Mouse (Mus musculus) forebrain, embryonic 11.5 days (tissue): ENCODE data around the gene E130308A19Rik. TPM values are rescaled to one million over a fixed set of nuclear protein-coding genes. Genes with fewer than 3 reads are reported as not detected.

Experiments
- ATAC-seq: fragments of 200-750 bp; cut with Nextera tagmentation; replicated peaks from 2 replicates; pipeline ENCODE4 v1.8.0; 2017; ENCODE audit warnings: moderate TSS enrichment; ENCODE audit not compliant: low FRiP score
- DNase-seq: peaks from one replicate; pipeline ENCODE4 v3.0.0-alpha.2; 2017; ENCODE audit warnings: low spot score
- H3K27ac ChIP-seq: fragments of 300-500 bp; sonication (generic); 2 replicates; pipeline ENCODE4 v1.5.1; 2014; ENCODE audit warnings: low read depth, low read length
- H3K27me3 ChIP-seq: fragments of 300-500 bp; sonication (generic); 2 replicates; pipeline ENCODE4 v1.6.1; 2014; ENCODE audit warnings: mild to moderate bottlenecking, low read length, mixed read lengths; ENCODE audit not compliant: control insufficient read depth, insufficient read depth
- H3K36me3 ChIP-seq: fragments of 300-500 bp; sonication (generic); 2 replicates; pipeline ENCODE4 v1.6.1; 2014; ENCODE audit warnings: mild to moderate bottlenecking, low read length, moderate library complexity, mixed read lengths; ENCODE audit not compliant: control insufficient read depth, insufficient read depth
- H3K4me1 ChIP-seq: fragments of 300-500 bp; sonication (generic); replicated peaks from 2 replicates; pipeline ENCODE4 v1.6.1; 2014; ENCODE audit warnings: low read length, mixed read lengths; ENCODE audit not compliant: control insufficient read depth, insufficient read depth
- H3K4me2 ChIP-seq: fragments of 300-500 bp; sonication (generic); 2 replicates; pipeline ENCODE4 v1.6.1; 2014; ENCODE audit warnings: low read depth, mild to moderate bottlenecking, low read length, moderate library complexity, mixed read lengths; ENCODE audit not compliant: severe bottlenecking
- H3K4me3 ChIP-seq: fragments of 300-500 bp; sonication (generic); 2 replicates; pipeline ENCODE4 v1.5.1; 2014; ENCODE audit warnings: low read depth, low read length
- H3K9ac ChIP-seq: fragments of 300-500 bp; sonication (generic); 2 replicates; pipeline ENCODE4 v1.6.1; 2014; ENCODE audit warnings: low read length
- H3K9me3 ChIP-seq: fragments of 300-500 bp; sonication (generic); 2 replicates; pipeline ENCODE4 v1.6.1; 2016; ENCODE audit warnings: low read length, mixed read lengths; ENCODE audit not compliant: control insufficient read depth
- WGBS: fragments of 180-500 bp; shearing (Covaris S2); extraction: QIAGEN DNeasy Blood & Tissue Kit; methylation state at CpG from one replicate; pipeline ENCODE4 v1.1.7; 2014; 5-methylcytosine and 5-hydroxymethylcytosine counted together
- polyA plus RNA-seq: library from polyadenylated mRNA; unstranded; fragments of >200 nt; fragmentation: Nextera tagmentation; extraction: Ambion mirVana; gene quantifications from 2 replicates; pipeline ENCODE4 v1.2.1, GENCODE M21; 2014

The E130308A19Rik gene
- polyA plus RNA-seq, 1 experiment from 2014 or later, result 53.7 TPM

- Histone ChIP-seq H3K4me1 (0 out of 2 replicates have a peak, but pooled peaks cover 4% of the 10 kb centered on the region), H3K27ac (no peak overlapping the region), H3K27me3 (no peaks in the 10 kb centered on the region), H3K36me3 (no peaks in the 10 kb centered on the region), H3K4me2 (no peak overlapping the region), H3K9me3 (no peaks in the 10 kb centered on the region), H3K4me3 (no peak overlapping the region), H3K9ac (no peak overlapping the region)
- 88% methylated on average over 3 of the region's 3 CpGs for WGBS
- ATAC-seq (no peak), DNase-seq (no peak)
These were observed 56.5 kb downstream of the E130308A19Rik start for GRCm38 (mm10) chr4:59682491-59682890.

GRCm38 (mm10) chr4:59682950-59683349 lies 56.9 kb downstream of the E130308A19Rik start:
- 87% methylated on average over 10 of the region's 10 CpGs for WGBS

DNA sequence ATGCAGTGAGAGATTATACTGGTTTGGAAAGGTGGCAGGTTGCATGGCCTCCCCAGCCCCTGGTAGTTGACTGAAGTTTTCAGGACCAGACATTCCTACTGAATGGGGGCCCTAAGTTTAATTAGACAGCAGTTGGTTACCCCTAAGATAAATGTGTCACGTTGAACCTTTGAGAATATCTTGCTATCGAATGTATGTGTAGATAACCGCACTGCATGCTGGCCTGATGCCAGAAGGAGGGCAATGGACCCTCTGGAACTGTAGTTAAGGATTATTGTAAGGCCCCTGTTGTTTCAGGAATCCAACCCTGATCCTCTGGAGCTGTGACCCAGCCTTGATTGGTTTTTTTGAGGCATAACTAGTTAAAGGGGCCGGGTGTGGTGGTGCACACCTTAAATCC lies 58.3 kb downstream of the E130308A19Rik start:
- no peaks in the 10 kb centered on the region for H3K36me3 ChIP-seq
- DNase-seq, result no peak
- H3K27me3 ChIP-seq, result no peaks in the 10 kb centered on the region
- no peak overlapping the region for H3K4me2 ChIP-seq
- H3K27ac ChIP-seq, result no peak overlapping the region
- no peaks in the 10 kb centered on the region for H3K9me3 ChIP-seq
- 0 out of 2 replicates have a peak, but pooled peaks cover 4% of the 10 kb centered on the region for H3K4me1 ChIP-seq
- ATAC-seq, result no peak
- WGBS, result 90% methylated on average over 4 of the region's 4 CpGs
- no peak overlapping the region for H3K4me3 ChIP-seq
- H3K9ac ChIP-seq, result no peak overlapping the region

More at GRCm38 (mm10) chr4:59682950-59683349, 56.9 kb downstream of the E130308A19Rik start:
- Histone ChIP-seq H3K36me3 (no peaks in the 10 kb centered on the region), H3K27me3 (no peaks in the 10 kb centered on the region), H3K4me1 (0 out of 2 replicates have a peak, but pooled peaks cover 4% of the 10 kb centered on the region), H3K9me3 (no peaks in the 10 kb centered on the region), H3K4me3 (no peak overlapping the region), H3K9ac (no peak overlapping the region), H3K4me2 (no peak overlapping the region), H3K27ac (no peak overlapping the region)
- ATAC-seq, result no peak
- no peak for DNase-seq

- Histone ChIP-seq H3K4me2 (no peak overlapping the region), H3K4me3 (no peak overlapping the region), H3K27me3 (no peaks in the 10 kb centered on the region), H3K9me3 (no peaks in the 10 kb centered on the region), H3K4me1 (no peaks in the 10 kb centered on the region), H3K9ac (no peak overlapping the region), H3K27ac (no peak overlapping the region), H3K36me3 (no peaks in the 10 kb centered on the region; the same call in 1 of the 2 replicates)
- WGBS, result 75% methylated on average over 4 of the region's 4 CpGs
- ATAC-seq (no peak), DNase-seq (no peak)
These were observed 60.7 kb downstream of the E130308A19Rik start for GRCm38 (mm10) chr4:59686716-59687115.

- Histone ChIP-seq H3K4me1 (no peaks in the 10 kb centered on the region), H3K36me3 (no peaks in the 10 kb centered on the region; the same call in 1 of the 2 replicates), H3K9me3 (no peaks in the 10 kb centered on the region), H3K9ac (no peak overlapping the region), H3K4me3 (no peak overlapping the region), H3K4me2 (no peak overlapping the region), H3K27ac (no peak overlapping the region), H3K27me3 (no peaks in the 10 kb centered on the region)
- ATAC-seq (no peak), DNase-seq (no peak)
- WGBS, result 85% methylated on average over 4 of the region's 4 CpGs
These were observed 63.0 kb downstream of the E130308A19Rik start for GRCm38 (mm10) chr4:59689055-59689454.

- WGBS, result 73% methylated on average over 4 of the region's 4 CpGs
- Histone ChIP-seq H3K9me3 (no peaks in the 10 kb centered on the region), H3K27me3 (no peaks in the 10 kb centered on the region), H3K36me3 (no peaks in the 10 kb centered on the region; the same call in 1 of the 2 replicates), H3K4me2 (no peak overlapping the region), H3K4me3 (no peak overlapping the region), H3K4me1 (no peaks in the 10 kb centered on the region), H3K27ac (no peak overlapping the region), H3K9ac (no peak overlapping the region)
- ATAC-seq (no peak), DNase-seq (no peak)
These were observed 64.1 kb downstream of the E130308A19Rik start for GRCm38 (mm10) chr4:59690145-59690544.

GRCm38 (mm10) chr4:59696846-59697245 lies 70.8 kb downstream of the E130308A19Rik start:
- WGBS, result 89% methylated on average over 3 of the region's 3 CpGs
- no peak for ATAC-seq
- no peak overlapping the region for H3K4me3 ChIP-seq
- H3K27me3 ChIP-seq, result no peaks in the 10 kb centered on the region
- no peak overlapping the region for H3K27ac ChIP-seq
- H3K4me2 ChIP-seq, result no peak overlapping the region
- H3K9me3 ChIP-seq, result no peaks in the 10 kb centered on the region
- H3K4me1 ChIP-seq, result no peaks in the 10 kb centered on the region
- no peaks in the 10 kb centered on the region for H3K36me3 ChIP-seq
- H3K9ac ChIP-seq, result no peak overlapping the region
- DNase-seq, result no peak

DNA sequence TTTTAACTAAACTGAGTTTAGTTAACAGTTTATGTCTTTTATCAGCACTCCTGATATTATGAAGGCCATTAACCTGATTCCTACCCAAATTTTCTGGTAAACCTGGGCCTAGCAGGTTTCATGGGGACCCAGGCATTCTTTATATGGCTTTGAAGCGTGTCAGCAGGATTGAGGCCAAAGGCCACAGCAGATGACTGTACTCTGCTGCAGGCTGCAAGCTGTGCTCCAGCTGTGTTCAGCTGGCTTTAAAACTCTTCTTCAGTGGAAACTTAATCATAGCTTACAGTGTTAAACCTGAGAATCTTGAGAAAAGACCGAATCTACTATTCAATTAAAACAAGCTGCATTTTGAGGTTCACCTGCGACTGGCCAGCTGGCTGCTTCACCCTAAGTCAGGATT lies 71.9 kb downstream of the E130308A19Rik start:
- Histone ChIP-seq H3K4me2 (no peak overlapping the region), H3K4me1 (no peaks in the 10 kb centered on the region), H3K36me3 (no peaks in the 10 kb centered on the region), H3K9ac (no peak overlapping the region), H3K27ac (no peak overlapping the region), H3K9me3 (no peaks in the 10 kb centered on the region), H3K4me3 (no peak overlapping the region), H3K27me3 (no peaks in the 10 kb centered on the region)
- no peak for ATAC-seq
- WGBS, result 64% methylated on average over 3 of the region's 3 CpGs
- DNase-seq, result no peak

DNA sequence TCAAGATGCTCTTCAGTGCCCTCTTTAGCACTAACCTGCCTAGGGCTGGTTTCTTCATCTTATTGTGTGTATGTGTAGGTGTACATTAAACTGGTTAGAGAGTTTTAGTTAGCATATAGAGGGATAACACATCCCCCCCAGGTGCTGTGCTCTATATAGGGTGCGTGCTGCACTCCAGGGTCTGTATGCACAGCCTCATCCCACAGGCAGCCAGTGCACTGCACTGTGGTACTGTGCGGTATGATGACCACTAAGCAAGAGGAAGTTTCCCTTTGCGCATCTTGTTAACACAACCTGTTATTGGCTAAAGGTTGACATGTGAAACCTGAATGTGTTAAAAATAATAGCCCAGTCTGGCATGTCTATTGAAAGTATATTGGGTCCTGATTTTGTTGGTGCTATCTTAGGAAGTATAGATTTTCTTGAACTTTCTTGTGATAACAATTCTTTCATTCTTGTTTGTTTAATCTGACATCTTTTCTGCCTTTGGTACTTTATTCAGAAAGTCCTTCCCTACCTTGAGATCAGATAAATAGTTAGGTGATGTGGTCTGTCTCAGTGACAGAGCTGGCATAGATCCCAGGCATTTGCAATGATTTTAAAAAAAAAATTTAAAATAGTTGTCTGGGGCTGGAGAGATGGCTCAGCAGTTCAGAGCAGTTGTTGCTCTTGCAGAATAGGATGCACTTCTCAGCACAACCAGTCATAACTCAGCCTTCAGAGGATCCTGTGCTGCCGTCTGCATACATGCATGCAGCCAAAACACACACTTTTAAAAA lies 73.2 kb downstream of the E130308A19Rik start:
- no peaks in the 10 kb centered on the region for H3K9me3 ChIP-seq
- no peak overlapping the region for H3K4me3 ChIP-seq
- no peak overlapping the region for H3K27ac ChIP-seq
- H3K4me2 ChIP-seq, result no peak overlapping the region
- H3K4me1 ChIP-seq, result no peaks in the 10 kb centered on the region
- DNase-seq, result no peak
- no peaks in the 10 kb centered on the region for H3K36me3 ChIP-seq
- no peaks in the 10 kb centered on the region for H3K27me3 ChIP-seq
- no peak for ATAC-seq
- H3K9ac ChIP-seq, result no peak overlapping the region
- WGBS, result 95% methylated on average over 4 of the region's 4 CpGs
